Mouse (Mus musculus): ENCODE measurements around the gene Pcsk5. TPM values are rescaled to one million over a fixed set of nuclear protein-coding genes. Genes with fewer than 3 reads are reported as not detected.

Gene Pcsk5
- total RNA-seq, 2 experiments from 2014 or later: 1.8 to 2.5 TPM

- DNase-seq: no peak
These were observed 96.0 kb downstream of the Pcsk5 start for GRCm38 (mm10) chr19:17741465-17741864.

DNA sequence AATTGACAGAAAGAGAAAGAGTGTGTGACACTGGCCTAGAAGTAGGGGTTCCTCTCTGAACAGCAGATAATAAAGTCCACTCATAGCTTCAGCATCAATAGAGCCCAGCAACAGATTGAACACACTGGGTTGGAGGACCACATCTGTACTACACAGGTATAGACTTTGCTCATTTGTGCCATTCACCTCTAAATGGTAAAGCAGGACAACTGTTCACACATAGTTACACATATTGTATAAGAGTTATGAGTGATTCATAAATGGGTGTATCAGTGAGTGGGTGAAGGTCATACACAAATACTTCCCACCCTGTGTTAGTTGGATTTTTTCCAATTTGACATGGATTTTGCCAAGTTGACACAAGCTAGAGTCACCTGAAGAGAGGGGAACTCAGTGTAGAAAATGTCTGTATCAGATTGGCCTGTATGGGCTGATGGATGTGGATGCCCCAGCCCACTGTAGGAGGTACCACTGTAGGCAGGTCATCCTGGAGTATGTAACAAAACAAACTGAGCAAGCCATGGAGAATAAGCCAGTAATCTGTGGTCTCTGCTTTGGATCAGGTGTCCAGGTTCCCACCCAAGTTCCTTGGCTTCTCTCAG, 104.7 kb downstream of the Pcsk5 start:
- DNase-seq: no peak

DNA sequence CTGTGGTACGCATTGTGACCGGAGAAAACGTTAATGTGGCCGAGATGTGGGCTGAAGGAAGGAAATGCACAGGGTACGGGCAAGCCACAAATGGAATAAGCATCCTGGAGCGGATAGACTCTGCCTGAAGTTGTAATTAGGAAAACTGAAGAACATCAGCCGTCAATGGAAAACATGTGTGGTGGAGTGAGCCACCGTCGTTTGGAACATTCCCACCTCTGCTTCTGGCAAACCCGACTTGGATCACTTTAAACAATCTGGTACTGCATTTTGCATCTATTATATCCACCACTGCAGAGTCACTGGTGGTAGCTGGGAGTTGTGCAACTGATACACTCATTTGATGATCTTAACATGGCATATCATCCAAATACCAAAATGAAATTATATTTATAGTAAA, 120.4 kb downstream of the Pcsk5 start:
- no peak for DNase-seq

GRCm38 (mm10) chr19:17715281-17715955, 122.0 kb downstream of the Pcsk5 start:
- peak; percentile 5 for DNase-seq

- no peak for DNase-seq
These were observed 145.8 kb downstream of the Pcsk5 start for GRCm38 (mm10) chr19:17691626-17692025.

DNA sequence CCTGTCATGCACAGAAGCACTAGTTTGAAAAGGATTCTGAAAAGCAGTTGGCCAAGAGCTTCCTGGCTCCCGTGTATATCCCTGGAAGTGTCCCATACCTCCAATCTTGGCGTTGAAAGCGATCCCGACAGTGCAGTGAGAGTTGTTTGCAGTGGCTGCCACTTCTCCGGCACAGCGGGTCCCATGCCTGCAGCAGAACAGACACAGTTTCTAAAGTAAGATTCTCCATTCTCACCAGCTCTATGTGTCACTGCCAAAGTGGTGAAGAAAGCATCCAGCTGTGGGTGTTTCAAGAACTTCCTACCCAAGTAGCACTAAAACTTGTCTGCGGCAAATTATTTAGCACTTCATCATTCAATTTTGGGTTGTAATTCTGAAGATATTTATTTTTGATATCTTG, 159.1 kb downstream of the Pcsk5 start:
- no peak for DNase-seq

DNA sequence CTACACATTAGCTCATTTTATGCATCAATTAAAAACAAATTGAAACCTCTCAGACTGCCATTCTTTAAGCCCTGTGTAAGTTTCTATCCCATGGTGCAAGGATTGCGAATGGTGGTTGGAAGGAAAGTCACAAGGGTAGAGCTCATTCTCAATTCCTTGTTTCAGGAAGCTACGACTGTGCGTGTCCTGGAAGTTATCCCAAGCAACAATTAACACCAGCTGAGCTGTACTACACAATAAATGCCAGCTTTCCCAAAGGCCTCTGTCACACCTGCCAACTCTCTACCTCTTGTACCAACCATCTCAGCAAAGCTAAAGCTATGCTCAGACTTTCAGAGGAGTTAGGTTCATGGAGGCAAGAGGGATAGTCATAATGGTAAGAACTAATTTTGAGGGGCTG, 174.8 kb downstream of the Pcsk5 start:
- no peak for DNase-seq

DNA sequence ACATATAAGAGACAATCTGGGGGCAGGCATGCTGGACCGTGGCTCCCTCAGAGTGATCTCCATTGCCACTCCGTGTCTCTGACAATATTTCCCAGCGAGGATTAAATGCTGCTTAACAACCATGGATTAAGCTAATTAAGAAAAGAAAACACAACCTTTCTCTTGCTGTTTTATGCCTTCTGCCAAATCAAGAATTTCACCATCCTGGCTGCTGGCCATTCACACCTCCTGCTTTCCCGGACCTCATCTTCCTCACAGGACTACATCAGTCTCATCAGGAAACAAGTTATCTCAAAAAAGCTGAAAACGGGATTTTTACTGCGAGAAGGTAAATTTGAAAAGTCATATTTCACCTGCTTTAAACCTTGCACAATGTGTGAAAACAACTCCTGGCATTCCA, 175.2 kb downstream of the Pcsk5 start:
- DNase-seq: no peak

- DNase-seq: no peak
These were observed 178.1 kb downstream of the Pcsk5 start for GRCm38 (mm10) chr19:17659321-17659720.

DNA sequence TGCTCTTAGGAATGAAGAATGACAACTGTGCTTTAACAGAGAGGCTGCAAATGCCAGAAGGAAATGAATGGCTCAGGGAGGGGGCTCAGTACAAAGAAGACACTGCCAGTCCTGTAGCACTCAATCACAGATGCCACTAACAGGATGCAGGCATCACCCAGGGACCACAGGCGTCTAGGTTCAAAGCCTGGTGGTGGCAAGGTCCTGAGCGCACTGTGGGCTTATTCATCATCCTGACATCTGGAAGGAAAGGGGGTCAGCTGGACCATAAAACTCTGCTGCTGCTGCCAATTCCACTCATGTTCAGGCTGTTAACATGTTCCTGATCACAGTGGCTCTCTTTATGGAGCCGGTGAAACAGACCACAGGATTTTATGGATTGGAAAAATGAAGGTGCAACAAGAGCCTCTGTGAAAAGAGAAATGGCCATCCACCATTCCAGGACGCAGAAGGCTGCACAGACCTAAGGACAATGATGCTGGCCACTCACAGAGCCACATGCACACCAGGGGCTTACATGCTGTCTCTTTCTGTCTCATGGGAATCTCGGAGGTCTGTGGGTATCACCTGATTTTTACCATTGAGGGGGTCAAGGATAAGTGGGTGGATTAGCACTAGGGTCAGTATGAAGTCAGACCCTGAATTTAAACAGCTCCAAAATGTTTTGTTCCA, 186.5 kb downstream of the Pcsk5 start:
- no peak for DNase-seq

DNA sequence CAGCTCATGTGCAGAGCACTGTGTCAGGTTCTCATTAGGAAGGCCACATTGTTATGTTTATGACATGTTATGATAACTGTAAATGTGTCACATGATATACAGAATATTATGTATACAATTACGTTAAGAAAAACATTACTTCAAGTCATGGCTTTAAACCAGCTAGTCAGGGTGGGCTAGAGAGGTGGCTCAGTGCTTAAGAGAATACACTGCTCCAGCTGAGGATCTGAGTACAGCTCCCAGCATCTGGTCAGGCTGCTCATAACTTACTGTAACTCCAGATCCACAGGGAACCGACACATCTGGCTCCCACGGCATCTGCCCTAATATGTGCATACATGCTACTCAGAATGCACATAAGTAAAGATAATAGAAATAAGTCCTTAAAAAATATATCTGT, 187.5 kb downstream of the Pcsk5 start:
- DNase-seq: no peak

GRCm38 (mm10) chr19:17643128-17643797, 194.2 kb downstream of the Pcsk5 start:
- no peak for DNase-seq

DNA sequence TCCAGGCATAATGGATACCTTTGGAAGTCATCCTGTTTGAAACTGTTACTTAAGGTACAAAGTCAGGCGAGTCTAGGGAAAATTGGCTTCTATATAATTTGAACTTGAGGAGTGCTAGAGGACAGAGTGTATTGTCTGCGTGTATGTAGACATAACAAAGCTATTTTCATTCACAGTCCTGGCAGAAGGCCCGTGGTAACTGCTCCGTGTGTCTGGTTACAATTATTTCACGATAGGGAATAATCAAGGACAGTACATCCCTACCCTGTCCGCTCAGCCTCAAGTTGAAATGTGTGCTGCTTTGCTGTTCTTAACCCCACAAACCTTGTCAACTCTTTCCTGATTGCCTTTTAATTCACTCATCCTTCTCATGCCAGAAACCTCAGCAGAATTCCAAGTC, 201.4 kb downstream of the Pcsk5 start:
- peak in 1 of 2 experiments; percentile 15 for DNase-seq

DNA sequence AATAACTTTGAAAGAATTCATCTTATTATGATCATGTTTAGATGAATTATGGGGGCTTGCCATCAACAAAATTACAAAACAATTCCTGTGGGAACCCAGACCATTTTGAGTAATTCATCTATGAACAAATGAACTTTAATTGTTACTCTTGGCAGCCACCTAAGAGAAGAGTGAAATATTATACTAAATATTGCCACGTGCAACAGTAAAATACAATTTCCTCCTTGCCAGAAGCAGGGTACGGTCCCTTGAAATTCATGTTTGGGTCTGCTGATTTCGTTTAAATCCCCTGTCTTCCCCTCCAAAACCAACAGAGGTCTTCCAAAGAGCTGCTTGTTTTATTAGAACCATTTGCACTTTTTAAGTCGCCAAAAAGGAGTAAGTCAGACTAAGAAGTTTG, 221.8 kb downstream of the Pcsk5 start:
- DNase-seq: no peak

DNA sequence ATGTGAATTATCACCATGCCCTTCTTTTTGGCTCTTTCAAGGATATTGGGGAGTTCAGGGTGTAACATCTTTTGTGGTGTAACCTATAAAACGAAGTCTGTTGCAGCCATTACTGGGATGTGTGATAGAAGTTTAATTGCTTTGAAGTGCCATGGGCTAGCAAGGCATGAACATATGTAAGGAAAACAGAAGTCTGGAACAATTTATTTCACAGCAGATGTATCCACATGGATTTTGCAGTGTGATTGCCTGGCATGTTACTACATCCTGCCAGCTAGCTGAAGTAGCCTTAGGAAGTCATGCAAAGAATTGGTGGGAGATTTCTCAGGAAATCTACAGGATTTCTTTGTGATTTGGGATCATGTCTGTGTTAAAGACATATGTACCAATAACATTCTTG, 230.9 kb downstream of the Pcsk5 start:
- DNase-seq: no peak

GRCm38 (mm10) chr19:17606093-17606492, 231.3 kb downstream of the Pcsk5 start:
- DNase-seq: no peak

DNA sequence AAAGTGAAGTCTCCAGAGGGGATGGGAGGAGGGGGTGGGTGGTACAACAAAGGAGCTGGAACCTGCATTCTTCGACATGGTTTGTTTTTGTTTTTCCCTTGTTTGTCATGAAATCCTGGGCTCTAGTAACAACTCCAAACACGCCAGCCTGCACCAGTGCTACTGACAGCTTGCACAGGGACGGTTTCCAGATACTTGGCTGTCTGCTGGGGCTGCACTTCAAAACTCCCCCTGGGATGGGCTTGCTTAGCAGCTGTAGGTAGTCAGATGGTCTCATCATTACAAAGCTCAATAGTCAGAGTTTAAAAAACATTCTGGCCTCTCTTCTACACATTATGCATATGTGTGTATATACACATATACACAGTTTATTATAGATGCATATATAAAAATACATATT, 234.1 kb downstream of the Pcsk5 start:
- DNase-seq: no peak

DNA sequence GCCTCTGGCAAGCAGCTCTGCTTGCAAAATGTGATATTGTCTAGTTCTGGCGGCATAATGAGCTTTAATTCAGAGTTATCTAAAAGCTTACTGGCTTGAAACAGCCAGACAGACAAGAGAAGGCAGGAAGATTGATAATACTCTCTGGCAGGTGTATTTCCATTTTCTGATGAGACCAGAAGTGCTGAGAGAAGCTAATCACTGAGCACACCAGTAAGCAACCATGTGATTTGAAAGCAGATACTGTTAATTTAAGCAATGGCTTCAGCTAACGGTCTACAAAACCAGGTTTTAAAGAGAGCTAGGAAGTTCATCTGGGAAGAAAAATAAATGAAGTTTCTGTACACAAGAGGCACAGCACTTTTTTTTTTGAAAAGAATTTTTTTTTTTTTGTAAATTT, 237.1 kb downstream of the Pcsk5 start:
- no peak for DNase-seq

- peak; percentile 13 to 28 for DNase-seq
These were observed 244.6 kb downstream of the Pcsk5 start for GRCm38 (mm10) chr19:17592790-17593189.

DNA sequence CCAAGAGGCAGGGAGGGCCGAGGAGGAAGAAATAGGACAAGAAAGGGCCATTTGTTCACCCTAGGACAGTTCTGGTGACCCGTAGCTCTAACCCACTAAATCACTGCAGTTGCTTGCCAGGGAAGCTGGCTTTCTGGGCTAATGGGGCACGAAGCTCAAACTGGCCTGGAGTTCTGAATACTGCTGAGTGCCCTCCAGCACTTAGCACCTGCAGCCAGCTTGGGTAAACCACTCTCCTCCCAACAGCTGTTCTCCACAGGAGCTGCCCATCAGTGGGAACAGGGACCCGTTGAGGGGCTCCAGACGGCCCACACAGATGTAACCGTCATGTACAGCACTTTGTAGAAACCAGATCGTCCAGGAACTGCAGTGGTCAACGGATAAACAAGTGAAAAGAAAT, 246.1 kb downstream of the Pcsk5 start:
- peak in 1 of 2 experiments; percentile 4 for DNase-seq

- DNase-seq: no peak
These were observed 247.1 kb downstream of the Pcsk5 start for GRCm38 (mm10) chr19:17590314-17590713.

DNA sequence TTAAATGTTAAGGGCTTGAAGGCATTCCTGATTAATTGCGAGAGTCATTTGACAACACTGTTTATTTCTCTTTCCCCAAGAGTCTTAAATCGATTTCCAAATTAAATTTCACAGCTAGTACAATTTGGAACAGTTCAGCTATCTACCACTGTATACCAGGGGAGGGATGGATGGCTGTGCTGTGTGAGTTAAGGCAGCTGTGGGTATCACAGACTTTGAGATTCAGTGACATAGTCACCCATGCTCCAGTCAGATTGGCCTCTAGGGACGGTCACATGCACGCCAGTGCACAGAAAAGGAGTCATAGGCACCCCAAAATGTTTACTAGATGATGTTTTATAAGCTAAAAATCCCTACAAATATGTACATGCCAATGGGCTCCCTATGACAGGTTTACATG, 260.0 kb downstream of the Pcsk5 start:
- DNase-seq: no peak

DNA sequence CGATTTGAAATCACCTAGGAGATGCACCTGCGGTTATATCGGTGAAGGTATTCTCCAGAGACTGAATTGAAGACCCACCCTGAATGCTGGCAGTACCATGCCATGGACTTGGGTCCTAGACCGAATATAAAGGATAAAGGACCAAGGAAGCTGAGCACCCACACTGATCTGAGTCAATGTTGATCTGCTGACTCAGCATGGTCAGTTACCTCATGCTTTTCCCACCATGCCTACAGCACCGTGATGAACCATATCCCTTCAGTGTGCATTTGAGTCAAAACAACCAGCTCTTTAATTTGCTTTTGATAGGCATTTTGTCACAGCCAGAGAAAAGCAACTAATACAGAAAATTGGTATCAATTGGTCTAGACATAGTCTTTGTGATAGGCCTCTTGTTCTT, 262.9 kb downstream of the Pcsk5 start:
- no peak for DNase-seq
